Mouse (Mus musculus) lung, postnatal 0 days (tissue): ENCODE measurements around the gene Stat3.

Source experiments
- CTCF ChIP-seq: IDR thresholded peaks from 2 replicates; pipeline ENCODE4 v1.5.1; 2016; ENCODE audit warnings: antibody characterized with exemption, mild to moderate bottlenecking
- EP300 ChIP-seq: IDR thresholded peaks from 2 replicates; pipeline ENCODE4 v1.6.1; 2016; ENCODE audit warnings: antibody characterized with exemption, mild to moderate bottlenecking, control low read depth

DNA sequence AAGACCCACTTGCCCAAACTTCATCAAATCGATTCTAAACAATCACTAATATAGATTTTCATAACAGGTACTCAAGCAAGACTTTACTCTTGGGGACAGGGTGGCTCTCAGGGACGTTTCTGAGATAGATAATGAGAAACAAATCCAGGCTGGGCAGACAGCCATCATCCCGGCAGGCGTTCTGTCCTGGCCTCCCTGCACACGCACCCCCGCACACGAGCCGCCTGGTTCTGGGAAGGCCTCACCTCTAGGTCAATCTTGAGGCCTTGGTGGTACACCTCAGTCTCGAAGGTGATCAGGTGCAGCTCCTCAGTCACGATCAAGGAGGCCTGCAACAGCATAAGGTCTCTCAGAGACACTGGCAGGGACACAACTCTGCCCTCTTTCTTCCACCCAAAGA, 43.3 kb downstream of the Stat3 start:
- no peak for TF ChIP-seq CTCF
- TF ChIP-seq EP300 = no peak
